Mouse (Mus musculus) thymus, postnatal 36 days (tissue): ENCODE results near the gene Cox8a.
A peak's percentile ranks its signal among the peaks of the same experiment; 100 is the strongest.

ENCODE experiments used
- DNase-seq, 2 experiments: peaks; one replicate each; pipeline ENCODE4 v3.0.0; 2022; ENCODE audit warnings: mixed read lengths in 2 of 2

The Cox8a gene

DNA sequence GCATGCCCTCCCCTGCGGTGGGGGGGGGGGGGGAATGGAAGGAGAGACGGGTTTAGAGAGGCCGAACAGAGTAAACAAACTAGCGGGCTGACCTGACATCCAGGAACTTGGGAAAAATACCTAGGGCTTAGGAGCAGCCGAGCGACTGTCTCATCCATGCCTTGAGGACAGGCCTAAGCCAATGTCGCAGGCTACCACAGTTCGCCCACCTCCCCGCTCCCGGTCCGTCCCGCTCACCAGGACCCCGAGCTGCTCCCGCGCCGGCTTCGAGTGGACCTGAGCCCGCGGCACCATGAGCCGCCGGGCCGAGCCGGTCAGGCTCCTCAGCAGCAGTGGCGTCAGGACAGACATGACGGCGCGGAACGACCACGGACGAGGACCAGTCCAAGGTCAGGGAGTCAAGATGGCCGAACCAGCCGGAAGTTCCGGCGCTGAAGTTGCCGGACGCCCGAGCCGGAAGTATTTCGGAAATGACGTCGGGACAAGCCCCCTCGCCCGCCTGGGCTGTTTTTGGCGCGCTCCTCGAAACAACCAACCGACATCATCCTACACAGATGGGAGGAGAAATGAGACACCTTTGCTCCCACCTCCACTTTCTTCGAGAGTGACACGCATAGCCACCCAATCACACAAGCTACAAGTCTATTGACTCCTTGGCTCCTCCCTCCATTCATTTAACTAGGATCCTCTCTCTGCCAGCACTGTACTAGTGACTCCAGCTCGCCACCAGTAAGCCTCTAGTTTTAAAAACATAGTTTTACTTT is at the start of gene Cox8a:
Gene Cox8a (minus strand): TSS at position 455 of the 764 bp plus-strand sequence.
- DNase-seq, result peak; percentile 87 to 91

DNA sequence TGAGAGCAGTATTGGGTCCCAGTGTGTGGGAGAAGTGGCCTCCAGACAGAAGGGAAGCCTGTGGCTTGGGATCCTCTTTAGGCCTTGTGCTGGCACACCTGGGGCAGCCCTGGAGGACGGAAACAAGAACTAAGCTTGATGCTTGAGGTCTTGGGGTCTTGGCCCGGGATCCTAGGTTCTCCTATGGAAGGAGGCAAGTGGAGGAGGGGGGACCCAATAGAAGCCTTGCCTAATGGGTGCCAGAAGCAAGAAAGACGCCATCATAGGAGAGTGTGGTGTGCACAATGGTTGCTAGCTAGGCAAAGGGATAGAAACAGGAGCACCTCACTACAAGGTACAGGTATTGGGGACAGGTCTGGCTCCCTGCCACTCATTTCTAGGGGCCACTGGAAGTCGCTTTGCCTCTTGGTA is 49.0 kb upstream of the Cox8a start:
- peak in 1 of 2 experiments; percentile 18 for DNase-seq

DNA sequence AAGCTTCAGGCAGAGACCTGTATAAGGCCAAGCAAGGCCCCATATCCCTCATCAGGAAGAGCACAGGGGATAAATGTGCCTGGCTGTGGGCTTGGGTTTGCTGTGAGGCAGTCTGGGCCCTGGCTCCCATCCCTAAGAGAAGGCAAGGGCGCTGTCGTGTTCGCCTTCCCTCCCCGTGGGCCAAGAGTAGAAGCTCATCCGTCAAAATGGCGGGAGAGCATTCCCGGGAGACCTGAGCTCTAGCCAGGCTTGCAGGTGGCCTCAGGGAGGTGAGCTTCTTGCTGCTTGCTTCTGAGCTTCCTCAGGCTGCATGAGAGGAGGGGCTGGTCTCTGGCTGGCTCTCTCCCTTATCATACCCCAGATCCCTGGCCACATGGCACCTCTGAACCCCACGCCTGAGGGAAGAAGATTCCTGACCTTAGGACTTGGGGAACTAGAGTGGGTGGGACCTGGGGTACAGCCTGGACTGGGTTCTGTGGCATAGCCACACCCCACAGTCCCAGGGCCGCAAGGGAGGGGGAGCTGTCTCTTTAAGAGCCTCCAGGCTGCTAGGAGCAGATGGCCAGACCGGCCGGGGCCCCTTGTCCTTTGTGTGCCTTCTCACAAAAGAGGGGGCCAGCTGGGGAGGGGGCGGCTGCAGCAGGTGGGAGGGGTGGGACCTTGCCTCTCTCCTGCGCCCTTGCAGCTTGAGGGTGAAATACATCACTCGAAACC is 48.2 kb upstream of the Cox8a start:
- DNase-seq, result peak in 1 of 2 experiments; percentile 21

DNA sequence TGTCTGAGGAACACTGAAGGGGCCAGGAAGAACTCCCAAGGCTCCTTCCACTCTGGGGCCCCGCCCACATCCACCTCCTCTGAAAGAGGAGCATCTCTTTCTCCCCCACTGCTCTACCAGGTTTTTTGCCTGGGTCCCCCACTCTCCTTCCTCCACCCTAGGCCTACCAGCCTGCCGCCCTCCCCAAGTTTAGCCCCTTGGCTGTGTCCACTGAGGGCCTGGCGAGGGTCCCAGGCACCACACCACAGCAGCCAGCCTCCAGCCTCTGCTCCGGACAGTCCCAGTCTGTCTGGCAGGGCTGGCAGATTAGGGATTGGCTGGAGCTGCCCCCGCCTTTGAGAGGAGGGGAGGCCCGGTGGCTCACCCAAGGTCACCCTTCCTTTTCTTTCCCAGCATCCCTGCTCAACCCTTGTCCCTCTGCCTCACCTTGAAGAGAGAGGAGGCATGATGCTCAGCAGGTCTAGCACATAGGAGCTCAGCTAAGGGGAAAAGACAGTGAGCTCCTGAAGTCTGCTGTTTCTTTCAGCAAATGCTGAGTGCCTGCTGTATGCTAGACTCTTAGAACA is 47.4 kb upstream of the Cox8a start:
- peak in 1 of 2 experiments; percentile 28 for DNase-seq

DNA sequence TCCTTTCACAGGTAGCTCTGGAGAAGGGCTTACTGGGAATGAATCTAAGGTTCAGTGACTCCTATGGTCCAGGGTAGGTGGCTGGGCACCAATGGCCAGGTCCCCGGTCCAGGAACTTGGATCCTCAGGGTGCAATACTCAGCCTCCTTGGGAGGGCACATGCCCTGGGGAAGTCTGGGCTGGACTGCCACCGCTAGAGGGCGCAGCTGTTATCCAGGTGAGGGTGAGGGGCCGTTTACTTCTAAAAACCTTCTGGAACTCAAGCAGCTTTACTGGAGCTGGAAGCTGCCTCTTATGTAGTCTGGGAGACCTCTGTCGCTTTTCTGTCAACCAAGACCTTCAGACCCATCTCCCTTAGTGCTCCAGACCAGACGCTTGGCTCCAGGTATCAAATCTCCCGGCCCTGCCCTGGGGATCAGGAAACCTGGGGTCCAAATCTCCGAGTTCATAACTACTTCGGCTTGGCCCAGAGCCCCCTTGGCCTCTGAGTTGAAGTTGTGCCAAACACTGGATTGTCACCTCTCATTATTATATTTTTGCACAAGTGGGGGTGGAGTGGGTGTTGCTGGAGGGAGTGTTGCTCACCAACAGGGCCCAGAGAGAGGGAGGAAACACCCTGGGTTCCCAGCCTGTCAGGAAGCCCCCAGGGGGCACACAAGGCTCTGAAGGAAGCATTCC is 46.8 kb upstream of the Cox8a start:
- DNase-seq, result peak; percentile 80 to 83

DNA sequence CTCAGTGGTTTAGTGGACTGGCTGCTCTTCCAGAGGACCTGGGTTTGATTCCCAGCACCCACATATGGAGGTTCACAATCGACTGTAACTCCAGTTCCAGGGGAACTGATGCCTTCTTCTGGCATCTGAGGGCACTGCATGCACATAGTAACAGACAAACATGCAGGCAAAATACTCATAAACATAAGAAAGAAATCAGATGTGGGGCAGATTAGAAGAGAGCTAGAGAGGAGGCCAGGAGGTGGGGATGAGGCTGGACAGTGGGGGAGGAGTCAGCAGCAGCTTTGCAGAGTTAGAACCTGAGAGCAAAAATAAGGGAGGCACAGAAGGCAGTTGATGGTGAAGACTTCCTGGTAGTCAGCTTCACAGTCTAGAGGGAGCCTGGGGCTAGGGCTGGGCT is 45.2 kb upstream of the Cox8a start:
- DNase-seq, result no peak

DNA sequence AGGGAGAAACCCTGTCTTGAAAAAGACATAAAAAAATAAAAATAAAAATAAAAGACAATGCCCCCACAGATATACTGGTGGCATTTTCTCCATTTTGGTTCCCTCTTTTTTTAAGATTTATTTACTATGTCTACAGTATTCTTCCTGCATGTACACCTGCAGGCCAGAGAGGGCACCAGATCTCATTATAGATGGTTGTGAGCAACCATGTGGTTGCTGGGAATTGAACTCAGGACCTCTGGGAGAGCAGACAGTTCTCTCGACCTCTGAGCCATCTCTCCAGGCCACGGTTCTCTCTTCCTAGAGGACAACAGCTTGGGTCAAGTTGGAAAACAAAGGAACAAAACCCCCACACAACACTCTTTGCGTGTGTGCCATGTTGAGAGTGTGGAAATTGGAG is 44.5 kb upstream of the Cox8a start:
- DNase-seq, result no peak

DNA sequence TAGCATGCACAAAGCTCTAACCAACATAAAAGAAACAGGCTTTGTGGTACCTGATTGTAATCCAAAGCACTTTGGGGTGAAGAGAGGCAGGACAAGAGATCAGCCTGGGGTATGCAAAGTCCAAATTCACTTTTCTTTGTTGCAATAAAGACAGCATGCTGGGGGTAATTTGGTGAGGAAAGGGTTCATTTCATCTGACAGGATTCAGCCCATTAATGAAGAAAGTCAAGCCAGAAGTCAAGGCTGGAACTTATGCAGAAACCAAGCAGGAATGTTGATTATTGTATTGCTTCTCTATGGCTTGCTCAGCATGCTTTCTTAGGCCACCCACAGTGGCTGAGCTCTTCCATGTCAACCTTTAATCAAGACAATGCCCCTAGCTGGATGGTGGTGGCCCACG is 44.1 kb upstream of the Cox8a start:
- DNase-seq, result no peak

DNA sequence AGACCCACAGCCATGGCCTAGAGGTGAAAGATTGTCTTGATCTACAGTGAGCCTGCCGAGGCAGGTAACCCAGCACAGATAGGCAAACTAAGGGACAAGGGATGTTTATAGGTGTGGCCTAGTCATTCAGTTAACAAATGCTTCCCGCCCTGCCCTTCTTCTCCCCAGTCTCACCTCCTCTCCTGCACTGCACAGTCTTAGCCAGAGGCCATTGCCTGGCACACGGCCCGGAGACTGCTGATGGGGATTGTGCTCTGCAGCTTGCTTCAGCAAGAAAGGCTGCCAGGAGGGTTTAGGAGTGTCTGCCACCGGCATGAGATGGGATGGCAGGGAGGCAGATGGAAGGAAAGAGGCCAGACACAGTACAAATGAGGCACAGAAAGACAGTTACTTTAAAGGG is 40.5 kb upstream of the Cox8a start:
- no peak for DNase-seq

DNA sequence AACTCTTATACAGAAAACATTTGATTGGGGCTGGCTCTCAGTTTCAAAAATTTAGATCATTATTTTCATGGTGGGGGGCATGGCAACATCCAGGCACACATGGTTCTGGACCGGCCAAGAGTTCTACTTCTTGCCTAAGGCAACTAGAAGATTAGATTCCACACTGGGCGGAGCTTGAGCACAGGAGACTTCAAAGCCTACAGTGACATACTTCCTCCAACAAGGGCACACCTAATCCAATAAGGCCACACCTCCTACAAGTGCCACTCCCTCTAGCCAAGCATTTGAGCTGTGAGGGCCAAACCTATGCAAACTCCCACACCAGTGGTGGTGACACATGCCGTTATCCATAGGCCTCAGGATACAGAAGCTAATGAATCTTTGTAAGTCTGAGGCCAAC is 28.6 kb upstream of the Cox8a start:
- no peak for DNase-seq

DNA sequence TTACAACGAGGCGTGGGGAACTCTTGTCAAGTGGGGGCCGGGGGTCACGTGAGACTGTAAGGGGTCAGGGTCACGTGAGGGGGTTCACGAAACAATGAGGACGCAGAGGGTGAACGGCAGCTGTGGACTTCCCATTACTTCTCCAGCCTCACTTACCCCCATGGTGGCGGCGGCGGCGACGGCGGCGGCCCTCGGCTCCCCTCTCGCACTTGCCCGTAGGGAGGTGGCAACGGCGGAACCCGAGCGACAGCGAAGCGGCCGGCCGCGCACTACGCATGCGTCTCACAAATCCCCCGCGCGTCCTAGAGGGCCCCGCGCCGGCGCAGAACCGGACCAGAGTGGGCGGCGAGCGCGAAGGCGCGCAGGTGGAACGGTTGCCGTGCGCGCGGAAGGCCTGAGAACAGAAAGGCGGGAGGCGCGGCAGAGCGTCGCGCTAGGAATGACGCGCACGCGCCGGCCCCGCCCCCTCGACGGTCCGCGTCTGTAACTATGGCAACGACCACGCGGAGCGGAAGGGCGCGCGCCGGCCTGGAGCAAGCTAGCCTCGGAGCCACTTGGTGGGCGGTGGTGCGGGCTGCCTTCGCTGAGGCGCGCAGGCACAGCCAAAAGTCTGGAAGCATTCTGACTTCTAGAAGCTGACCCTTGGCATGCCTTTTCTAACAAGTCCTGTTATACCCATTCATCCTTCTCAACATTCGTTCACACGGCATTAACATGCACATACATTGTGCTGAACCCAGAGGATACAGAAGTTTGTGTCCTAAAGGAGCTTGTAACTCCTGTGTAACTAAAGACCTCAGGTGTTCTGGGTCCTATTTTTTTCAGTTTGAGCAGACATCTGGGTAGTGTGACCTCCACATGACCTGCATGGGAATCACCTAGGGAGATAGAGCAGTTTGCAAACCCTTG is 23.6 kb upstream of the Cox8a start, which contains the start of gene Naa40:
Gene Naa40 (minus strand): TSS at position 402 of the 909 bp plus-strand sequence.
- peak; percentile 91 to 95 for DNase-seq

DNA sequence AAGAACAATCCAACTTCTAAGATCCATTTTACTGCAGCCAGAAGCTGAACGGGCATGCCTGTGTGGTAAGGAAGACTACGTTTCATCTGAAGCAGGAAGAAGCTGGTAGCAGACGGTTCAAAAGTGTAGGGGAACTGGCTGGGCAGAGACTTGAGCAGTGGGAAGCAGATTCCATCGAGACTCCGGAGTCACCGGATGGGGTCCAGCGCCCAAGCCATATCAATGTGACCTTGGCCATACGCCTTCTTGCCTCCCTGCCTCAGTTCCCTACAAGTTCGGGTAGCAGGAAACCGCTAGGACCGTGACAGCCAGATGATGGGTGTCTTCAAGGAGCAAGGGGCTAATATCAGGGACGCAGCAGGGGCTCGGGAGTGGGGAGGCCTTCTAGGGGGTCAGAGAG is 22.9 kb upstream of the Cox8a start:
- peak in 1 of 2 experiments; percentile 29 for DNase-seq

DNA sequence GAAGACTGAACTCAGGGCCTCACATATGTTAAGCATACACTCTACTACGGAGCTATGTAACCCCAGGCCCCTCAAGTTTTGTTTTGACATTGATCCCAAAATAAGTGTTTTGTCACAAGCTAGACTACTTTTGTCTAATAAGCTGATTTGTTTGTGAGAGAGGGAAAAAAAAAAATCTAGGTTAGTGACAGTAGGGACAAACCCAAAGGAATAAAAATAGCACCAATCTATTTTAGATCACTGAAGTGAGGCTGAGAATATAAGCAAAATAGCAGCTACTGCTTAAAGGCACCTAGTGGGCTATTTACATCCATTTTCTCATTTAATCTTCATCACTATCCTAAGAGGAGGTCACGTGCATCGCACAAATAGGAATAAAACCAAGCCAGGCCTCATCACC is 22.2 kb upstream of the Cox8a start:
- DNase-seq, result no peak

DNA sequence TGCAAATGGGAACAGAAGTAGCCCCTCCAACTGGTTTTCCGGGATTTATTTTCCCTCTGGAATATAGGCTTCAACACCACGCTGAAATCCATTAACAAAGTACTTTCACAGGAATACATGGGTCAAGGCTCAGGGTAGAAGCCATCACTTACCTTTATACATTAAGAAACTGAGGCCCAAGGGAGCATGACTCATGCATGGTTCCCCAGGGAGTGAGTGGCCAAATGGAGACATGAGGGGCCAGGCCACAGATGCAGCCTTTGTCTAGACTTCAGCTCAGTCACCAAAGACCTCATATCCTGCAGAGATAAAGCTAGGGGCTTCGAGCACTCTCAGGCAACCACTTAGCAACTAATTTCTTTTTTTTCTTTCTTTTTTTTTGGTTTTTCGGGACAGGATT is 19.3 kb upstream of the Cox8a start:
- DNase-seq, result no peak

DNA sequence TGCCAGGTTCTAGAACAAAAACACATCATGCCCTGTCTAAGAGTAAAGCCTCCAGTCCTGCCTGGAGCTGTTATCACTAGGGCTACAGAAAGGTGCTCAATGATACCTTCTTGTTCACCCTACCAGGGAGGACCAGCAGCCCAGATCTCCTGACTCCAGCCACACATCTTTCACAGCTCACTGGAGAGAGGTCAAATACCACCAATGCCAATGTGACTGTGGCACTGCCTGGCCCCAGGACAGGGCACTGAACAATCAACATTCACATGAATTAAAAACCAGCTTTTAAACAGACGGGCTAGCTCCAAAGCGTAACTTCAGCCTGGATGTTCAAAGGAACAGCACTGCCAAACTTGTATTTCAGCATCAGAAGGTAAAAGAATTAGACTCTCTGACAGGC is 18.6 kb upstream of the Cox8a start:
- no peak for DNase-seq

DNA sequence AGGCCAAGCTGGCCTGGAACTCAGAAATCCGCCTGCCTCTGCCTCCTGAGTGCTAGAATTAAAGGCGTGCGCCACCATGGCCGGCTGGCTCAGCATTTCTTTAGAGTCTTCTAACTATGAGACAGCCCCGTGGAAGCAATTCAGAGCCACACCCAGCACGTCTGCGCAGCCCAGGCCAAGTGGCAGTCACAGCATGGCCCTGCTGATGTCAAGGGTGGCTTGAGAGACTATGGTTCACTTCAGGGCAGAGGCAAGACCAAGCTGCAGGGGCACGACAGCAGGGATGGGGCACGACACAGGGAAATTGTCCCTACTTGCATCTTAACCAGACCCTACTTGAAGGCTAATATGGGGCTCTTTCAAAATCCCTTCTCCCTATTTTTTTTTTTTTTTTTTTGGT is 18.0 kb upstream of the Cox8a start:
- no peak for DNase-seq

DNA sequence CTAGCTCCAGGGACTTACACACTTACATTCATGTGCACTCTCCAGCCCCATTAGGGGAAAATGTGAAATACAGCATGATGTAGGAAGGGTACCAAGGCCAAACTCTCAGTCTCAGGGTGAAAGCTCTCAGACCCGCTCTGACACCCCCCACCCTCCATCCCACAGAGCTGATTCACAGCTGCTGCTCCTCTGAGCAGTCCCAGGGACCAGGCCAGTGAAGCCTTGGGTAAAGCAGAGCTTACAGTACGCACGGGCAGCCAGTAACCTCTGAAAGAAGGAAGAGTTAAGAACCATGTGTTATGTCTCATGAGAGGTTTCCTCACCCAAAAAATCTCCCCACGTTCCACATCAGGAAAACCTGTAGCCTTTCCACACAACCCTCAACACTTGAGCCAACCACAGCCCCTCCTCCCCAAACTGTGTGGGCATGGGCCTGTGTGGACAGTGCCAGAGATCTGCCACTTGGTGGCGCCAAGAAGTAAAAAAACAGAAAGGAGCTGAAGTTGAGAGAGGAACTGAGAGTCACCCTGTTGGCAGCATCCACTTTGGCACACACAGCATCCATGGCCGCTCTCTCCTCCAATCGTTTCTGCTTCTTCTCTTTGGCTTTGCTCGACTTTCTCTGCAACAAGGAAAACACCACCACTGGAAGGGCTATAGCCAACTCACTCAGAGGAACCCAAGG is 17.3 kb upstream of the Cox8a start:
- DNase-seq, result peak; percentile 75 to 79

DNA sequence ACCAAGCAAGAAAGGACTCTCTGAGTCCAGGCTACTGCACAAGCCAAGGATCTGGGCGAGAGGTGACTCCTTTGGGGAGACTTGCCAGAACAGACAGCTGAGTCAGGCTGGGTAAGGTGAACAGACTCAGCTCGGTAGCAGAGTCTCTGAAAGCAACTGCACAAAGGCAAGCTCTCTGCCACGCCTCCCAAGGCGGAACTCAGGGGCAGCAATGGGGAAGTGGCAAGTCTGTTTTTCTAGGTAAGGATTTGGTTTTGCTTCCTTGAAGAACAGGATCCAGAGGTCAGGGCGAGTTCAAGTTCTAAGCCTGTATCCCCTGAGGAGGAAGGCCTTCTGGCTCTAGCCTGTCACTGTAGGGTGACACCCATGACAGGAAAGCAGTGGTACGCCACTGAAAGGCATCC is 9.1 kb upstream of the Cox8a start:
- DNase-seq, result no peak

DNA sequence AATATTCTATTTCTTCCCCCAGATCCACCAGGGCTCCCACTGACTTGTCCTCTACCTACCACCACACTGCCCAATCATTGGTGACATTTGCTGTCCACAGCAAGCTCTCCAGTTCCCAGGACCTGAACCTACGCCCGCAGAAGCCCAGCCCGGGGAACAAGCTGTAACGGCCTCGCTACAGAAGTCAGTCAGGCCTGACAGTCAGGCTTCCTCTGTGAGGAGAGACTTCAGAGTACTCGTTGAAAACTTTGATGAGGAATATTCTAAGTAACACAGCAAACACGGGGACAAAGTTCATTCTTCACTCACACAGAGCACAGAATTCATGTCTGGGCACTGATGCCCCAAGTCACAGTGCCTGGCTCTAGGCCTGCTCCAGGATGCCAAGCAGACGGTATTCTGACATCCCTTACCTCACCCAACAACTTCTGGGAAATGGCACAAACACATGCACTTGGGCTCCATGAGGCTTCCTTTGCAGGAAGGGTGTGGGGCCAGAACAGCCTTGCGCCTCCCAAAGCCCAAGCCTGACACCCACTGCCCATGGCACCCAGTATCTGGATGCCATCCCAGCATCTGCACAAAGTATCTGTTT is 7.8 kb upstream of the Cox8a start:
- no peak for DNase-seq

DNA sequence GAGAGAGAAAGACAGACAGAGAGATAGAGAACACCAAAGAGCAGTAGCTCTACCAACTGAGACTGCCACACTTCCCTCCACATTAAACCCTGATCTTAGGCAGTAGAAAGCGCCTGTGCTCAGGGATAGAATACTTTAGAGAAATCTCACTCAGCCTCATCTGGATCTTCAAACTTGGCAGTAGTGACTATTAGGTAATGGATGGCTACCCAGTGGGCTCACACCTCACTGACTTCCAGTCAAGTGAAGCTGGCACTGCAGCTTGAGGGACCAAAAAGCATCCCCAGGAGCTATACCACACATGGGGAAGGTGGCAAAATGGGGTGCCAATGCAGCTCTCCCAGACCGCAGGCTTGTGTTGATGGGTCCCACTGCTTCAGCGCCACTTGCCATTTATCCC is 6.8 kb upstream of the Cox8a start:
- no peak for DNase-seq

DNA sequence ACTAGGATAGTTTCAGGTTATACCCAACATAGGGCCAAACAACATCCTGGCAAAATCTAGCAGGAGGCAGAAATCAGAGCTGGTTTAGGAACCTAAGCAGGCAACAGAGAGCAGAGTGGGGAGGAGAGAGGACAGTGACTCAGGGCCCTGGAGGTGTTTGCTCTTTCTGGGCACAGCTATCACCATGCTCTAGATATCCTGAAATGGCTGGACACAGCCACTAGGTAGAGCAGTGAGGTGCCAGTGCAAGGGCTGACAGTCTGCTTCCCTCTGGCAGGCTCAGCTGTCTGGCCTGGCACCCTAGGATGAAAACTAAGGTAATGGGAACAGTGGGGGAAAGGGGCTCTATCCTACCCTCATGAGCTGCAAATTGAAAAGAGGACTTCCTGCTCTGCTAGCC is 6.1 kb upstream of the Cox8a start:
- DNase-seq, result no peak
